Mouse (Mus musculus): ENCODE results near the gene 9130023H24Rik.

Gene 9130023H24Rik

DNA sequence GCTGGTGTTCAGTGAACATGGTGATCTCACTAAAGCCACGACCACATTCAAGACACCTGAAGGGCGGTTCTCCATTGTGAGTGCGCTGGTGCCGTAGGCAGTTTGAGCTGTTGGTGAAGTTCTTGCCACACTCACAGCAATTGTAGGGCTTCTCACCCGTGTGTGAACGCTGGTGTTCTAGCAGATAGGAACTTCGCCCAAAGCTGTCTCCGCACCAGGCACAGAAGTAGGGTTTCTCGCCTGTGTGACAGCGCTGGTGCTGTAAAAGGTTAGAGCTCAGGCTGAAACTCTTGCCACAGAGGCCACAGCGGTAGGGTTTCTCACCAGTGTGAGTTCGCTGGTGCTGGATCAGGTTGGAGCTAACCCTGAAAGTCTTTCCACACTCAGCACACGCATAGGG is 1.4 kb downstream of the 9130023H24Rik start:
- TF ChIP-seq GATA4 (IDR thresholded peaks at IDR 0.05; ENCODE audit: insufficient replicate concordance, low read length): no peak

- TF ChIP-seq GATA4 (IDR thresholded peaks at IDR 0.05; ENCODE audit: insufficient replicate concordance, low read length): no peak
Measured at GRCm38 (mm10) chr7:128235481-128235880, 2.4 kb downstream of the 9130023H24Rik start.

- TF ChIP-seq GATA4 (IDR thresholded peaks at IDR 0.05; ENCODE audit: insufficient replicate concordance, low read length): no peak
Measured at GRCm38 (mm10) chr7:128234796-128235195, 3.0 kb downstream of the 9130023H24Rik start.

GRCm38 (mm10) chr7:128231741-128232140 is 6.1 kb downstream of the 9130023H24Rik start:
- no peak for TF ChIP-seq GATA4 (IDR thresholded peaks at IDR 0.05; ENCODE audit: insufficient replicate concordance, low read length)

DNA sequence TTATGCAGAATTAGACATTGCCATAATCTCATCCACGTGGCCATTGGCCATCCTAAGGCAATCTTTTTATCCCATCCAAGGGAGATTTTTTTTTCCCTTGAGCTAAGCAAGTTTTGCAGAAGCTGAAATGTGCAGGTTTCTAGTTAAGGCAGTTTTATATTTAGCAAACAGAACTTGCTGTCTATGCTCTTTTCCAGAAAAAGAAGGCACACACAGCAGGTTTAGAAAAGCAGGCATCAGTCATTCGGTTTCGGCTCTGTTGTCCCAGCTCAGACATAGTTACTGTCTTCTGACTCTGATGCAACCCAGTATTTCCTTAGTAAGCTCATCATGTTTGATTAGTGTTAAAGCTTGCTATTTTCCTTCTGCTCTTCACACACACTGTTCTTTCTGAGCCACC is 16.9 kb downstream of the 9130023H24Rik start:
- no peak for TF ChIP-seq GATA4 (IDR thresholded peaks at IDR 0.05; ENCODE audit: insufficient replicate concordance, low read length)

DNA sequence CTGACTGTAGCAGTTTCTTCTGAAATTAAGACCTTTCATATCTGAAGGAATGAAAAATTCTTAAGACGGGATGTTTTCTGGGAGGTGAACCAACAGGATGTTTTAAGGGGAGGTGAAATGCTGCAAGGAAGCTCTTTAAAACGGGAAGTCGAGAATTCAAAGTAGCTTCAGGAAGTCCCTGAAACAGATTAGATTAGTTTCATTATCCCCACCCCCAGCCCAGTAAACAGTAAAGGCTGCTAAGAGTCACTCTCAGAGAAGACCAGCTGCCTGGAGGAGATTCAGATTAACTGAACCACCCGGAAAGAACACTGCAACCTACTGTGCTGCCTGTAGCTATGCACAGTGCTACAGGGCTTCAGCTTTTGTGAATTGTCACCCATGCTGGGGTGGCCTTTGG is 17.9 kb downstream of the 9130023H24Rik start:
- TF ChIP-seq GATA4 (IDR thresholded peaks at IDR 0.05; ENCODE audit: insufficient replicate concordance, low read length): no peak

DNA sequence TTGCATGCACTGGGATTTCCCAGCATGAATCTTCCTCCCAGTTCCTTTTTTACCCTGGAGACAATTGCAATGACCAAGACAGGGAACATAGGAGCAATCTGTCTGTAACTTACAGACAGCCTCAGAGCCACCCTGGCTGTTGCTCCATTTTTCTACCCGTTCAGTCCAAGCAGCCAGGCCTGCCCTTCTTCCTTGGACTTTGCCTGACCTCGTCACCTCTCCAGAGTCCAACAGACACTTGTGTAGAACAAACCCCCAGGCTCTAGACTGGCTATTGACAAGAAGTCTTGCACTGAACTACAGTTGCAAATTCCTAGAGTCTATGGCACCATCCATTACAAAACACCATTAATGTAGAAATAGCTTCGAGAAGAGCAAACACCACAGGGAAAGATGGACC is 28.0 kb downstream of the 9130023H24Rik start:
- no peak for TF ChIP-seq GATA4 (IDR thresholded peaks at IDR 0.05; ENCODE audit: insufficient replicate concordance, low read length)

DNA sequence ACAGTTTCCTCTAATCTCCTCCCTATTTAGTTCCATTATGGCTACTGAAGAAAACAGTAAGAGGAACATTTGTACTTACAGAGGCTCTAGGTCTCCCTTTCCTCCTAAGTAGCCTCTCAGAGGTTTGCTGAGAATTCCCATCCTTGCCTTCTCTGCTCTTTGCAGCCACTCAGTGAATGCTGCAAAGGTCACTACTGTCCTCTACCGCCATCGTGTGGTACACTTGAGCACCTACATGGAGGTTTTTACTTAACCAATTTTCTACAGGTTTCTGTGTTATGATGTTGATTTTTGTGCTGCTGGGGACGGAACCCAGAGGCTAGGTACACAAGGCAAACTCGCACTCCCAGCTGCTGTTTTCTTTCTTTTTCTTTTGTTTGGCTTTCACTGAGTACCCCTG is 29.6 kb downstream of the 9130023H24Rik start:
- no peak for TF ChIP-seq GATA4 (IDR thresholded peaks at IDR 0.05; ENCODE audit: insufficient replicate concordance, low read length)

DNA sequence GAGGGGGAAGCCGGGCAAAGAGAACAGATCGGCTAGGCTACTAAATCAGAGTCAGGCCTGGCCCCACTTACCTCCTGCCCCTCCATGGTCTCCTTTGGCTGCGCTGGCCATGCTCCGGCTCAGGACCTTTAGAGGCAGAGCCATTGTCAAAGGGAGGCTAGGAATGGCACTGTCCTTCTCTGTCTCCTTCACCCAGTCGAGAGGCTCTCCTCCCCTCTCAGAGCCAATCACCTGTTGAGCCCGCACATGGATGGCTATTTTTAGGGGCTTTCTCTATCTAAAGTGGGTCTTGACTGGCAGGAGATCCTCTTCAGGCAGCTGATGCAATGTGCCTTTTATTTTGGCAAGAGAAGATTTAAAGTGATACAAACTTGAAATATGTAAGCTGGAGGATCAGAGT is 31.7 kb downstream of the 9130023H24Rik start, which contains the start of gene Cox6a2:
TSS of gene Cox6a2 (minus strand) at position 236 of the 400 bp plus-strand sequence.
- TF ChIP-seq GATA4 (IDR thresholded peaks at IDR 0.05; ENCODE audit: insufficient replicate concordance, low read length): no peak

DNA sequence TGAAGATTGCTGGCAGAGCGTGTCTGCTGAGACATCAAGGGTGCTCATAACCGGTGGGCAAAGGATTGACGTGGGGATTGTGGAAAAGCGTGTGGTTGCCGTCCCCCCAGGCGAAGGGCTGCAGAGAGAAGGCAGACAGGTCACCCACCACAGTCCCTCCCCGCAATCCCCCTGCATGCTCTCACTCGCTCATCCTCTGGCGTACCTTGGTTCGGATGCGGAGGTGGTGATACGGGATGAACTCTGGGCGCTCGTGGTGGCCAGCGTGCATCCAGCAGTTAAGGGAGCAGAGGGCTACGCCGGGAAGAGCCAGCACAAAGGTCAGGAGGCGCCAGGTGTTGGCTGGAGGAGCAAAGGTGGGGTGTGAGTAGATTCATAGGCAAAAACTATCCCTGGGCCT is 32.1 kb downstream of the 9130023H24Rik start:
- TF ChIP-seq GATA4 (IDR thresholded peaks at IDR 0.05; ENCODE audit: insufficient replicate concordance, low read length): no peak

DNA sequence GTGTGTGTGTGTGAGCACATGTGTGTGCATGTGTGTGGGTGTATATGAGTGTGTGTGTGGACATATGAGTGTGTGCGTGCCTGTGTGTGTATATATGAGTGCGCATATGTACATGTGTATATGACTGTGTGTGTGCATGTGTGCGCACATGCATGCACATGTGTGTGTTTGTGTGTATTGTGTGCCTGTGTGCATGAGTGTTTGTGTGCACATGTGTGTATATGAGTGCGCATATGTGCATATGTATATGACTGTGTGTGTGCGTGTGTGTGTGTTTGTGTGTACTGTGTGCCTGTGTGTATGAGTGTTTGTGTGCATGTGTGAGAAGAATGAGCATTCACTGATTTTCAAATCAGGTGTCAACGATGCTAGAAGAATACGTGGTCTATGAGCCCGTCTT is 33.7 kb downstream of the 9130023H24Rik start:
- no peak for TF ChIP-seq GATA4 (IDR thresholded peaks at IDR 0.05; ENCODE audit: insufficient replicate concordance, low read length)

DNA sequence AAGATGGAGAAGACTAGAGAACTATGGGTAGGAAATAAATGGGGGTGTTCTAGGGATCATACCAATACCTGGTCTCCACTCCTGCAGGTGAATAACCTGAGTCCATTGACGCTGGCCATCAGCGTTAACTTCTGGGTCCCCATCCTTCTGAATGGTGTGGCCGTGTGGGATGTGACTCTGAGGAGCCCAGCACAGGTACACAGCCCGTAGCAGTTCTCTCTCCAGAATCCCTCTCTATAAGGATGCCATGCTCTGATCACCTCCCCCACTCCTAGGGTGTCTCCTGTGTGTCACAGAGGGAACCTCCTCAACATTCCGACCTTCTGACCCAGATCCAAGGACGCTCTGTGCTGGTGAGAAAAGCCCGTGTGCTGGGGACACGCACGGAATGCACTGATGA is 34.8 kb downstream of the 9130023H24Rik start:
- no peak for TF ChIP-seq GATA4 (IDR thresholded peaks at IDR 0.05; ENCODE audit: insufficient replicate concordance, low read length)

GRCm38 (mm10) chr7:128201607-128202006 is 36.2 kb downstream of the 9130023H24Rik start:
- TF ChIP-seq GATA4 (IDR thresholded peaks at IDR 0.05; ENCODE audit: insufficient replicate concordance, low read length): no peak

Measured in liver, adult (tissue).